ENCODE assay signal across 7 mouse cellular contexts in genomic region chr2:168980859-168981258, GRCm38 (mm10). TPM values are rescaled to one million over a fixed set of nuclear protein-coding genes. Genes with fewer than 3 reads are reported as not detected.
A peak's percentile ranks its signal among the peaks of the same experiment; 100 is the strongest.
DNase-seq lines count a peak whose midpoint lies in the region; ATAC-seq and TF ChIP-seq lines count a peak whose summit lies in the region.

No protein-coding gene starts in this region.

- H3K9ac ChIP-seq in ES-Bruce4 (ENCODE audit: low read depth, poor library complexity, severe bottlenecking): peak overlapping the region; percentile 77
- no peak overlapping the region for H3K9ac ChIP-seq in forebrain, embryonic 11.5 days (ENCODE audit: low read length)

- H3K4me1 ChIP-seq in ES-Bruce4 (ENCODE audit: control insufficient read depth, insufficient read depth, low read length): no peaks in the 10 kb centered on the region
- H3K4me1 ChIP-seq in forebrain, embryonic 11.5 days (replicated peaks; ENCODE audit: control insufficient read depth, insufficient read depth, low read length): no peaks in the 10 kb centered on the region

- H3K36me3 ChIP-seq in ES-Bruce4 (ENCODE audit: control insufficient read depth, insufficient read depth, low read length, poor library complexity, severe bottlenecking): 0 out of 2 replicates have a peak, but pooled peaks cover 12% of the 10 kb centered on the region
- no peaks in the 10 kb centered on the region for H3K36me3 ChIP-seq in forebrain, embryonic 11.5 days (ENCODE audit: control insufficient read depth, insufficient read depth, low read length)

- H3K9me3 ChIP-seq in ES-Bruce4 (replicated peaks; ENCODE audit: control insufficient read depth, insufficient read depth, low read length, poor library complexity, severe bottlenecking): no peaks in the 10 kb centered on the region
- no peaks in the 10 kb centered on the region for H3K9me3 ChIP-seq in forebrain, embryonic 11.5 days (ENCODE audit: control insufficient read depth, low read length)

- peak; percentile 80 for ATAC-seq in forebrain, embryonic 11.5 days (replicated peaks; ENCODE audit: low FRiP score)
- ATAC-seq in megakaryocyte, adult 5-6 weeks (ENCODE audit: poor library complexity, severe bottlenecking): peak; percentile 93

- TF ChIP-seq CTCF in ES-Bruce4 (IDR thresholded peaks at IDR 0.05; ENCODE audit: low read depth, low read length): no peak

- H3K4me3 ChIP-seq in ES-Bruce4 (ENCODE audit: low read depth, low read length): peak overlapping the region; percentile 89
- H3K4me3 ChIP-seq in forebrain, embryonic 11.5 days (ENCODE audit: low read depth, low read length): no peak overlapping the region

- no peaks in the 10 kb centered on the region for H3K27me3 ChIP-seq in ES-Bruce4 (ENCODE audit: control insufficient read depth, insufficient read depth, low read length, poor library complexity, severe bottlenecking)
- no peaks in the 10 kb centered on the region for H3K27me3 ChIP-seq in forebrain, embryonic 11.5 days (ENCODE audit: control insufficient read depth, insufficient read depth, low read length)

- peak overlapping the region; percentile 90 for H3K27ac ChIP-seq in ES-Bruce4 (ENCODE audit: insufficient read depth, low read length)
- H3K27ac ChIP-seq in forebrain, embryonic 11.5 days (ENCODE audit: low read depth, low read length): no peak overlapping the region

- DNase-seq in 416B (ENCODE audit: low read depth): peak; percentile 52
- DNase-seq in forebrain, embryonic 11.5 days (ENCODE audit: low spot score): peak; percentile 70
- DNase-seq in heart, postnatal 25 days (ENCODE audit: low spot score): peak; percentile 20
- DNase-seq in left cerebral cortex, postnatal 10 days (ENCODE audit: extremely low spot score in 1 of 2, low spot score in 2 of 2): peak; percentile 43 to 72
- peak; percentile 36 for DNase-seq in right cerebral cortex, postnatal 4 days

- intact Hi-C loops in heart, postnatal 25 days (cut with DNase I): no loop called here
- intact Hi-C loops in left cerebral cortex, postnatal 10 days (cut with DNase I): no loop called here

- TF ChIP-seq EP300 in ES-Bruce4 (IDR thresholded peaks at IDR 0.05; ENCODE audit: insufficient read depth, low read depth, low read length): peak; percentile 58

- H3K4me2 ChIP-seq in forebrain, embryonic 11.5 days (ENCODE audit: low read depth, low read length, severe bottlenecking): no peak overlapping the region

- TF ChIP-seq POLR2A in ES-Bruce4 (IDR thresholded peaks at IDR 0.05; ENCODE audit: insufficient read depth, low read length): peak; percentile 31

- 53% methylated on average over 6 of the region's 6 CpGs for WGBS in forebrain, embryonic 11.5 days

RNA-seq across cellular contexts. Expression of gene Zfp64, which starts 25.5 kb away (rescaled TPM):
- 35.9 and 37.7 TPM in 2 replicates for polyA plus RNA-seq in ES-Bruce4 (2011; ENCODE audit: insufficient read depth, insufficient read length, low read depth, missing spikeins)
- polyA plus RNA-seq in forebrain, embryonic 11.5 days (2014; fragmentation: Nextera tagmentation; extraction: Ambion mirVana): 37.8 and 39.4 TPM in 2 replicates
- 1 to 10 TPM; 8.7 to 8.8 TPM for total RNA-seq in heart, postnatal 25 days (2021)
- total RNA-seq in left cerebral cortex, postnatal 10 days (2021): 10 to 100 TPM; 19.1 to 19.5 TPM
- total RNA-seq in megakaryocyte, adult 5-6 weeks (2015): 6.7 and 8.8 TPM in 2 replicates
- total RNA-seq in megakaryocyte, adult 5-6 weeks (2017): 13.8 and 17.2 TPM in 2 replicates

Comparison
In these comparisons a context has a peak if more than half of its experiments do, and no peak if none do; other contexts are left out.
1. DNase-seq: peak in every context shown above with its lines; median percentile 70 in forebrain, embryonic 11.5 days; 58 in left cerebral cortex, postnatal 10 days; 52 in 416B; 36 in right cerebral cortex, postnatal 4 days; 20 in heart, postnatal 25 days.